Mouse (Mus musculus): ENCODE measurements around the gene Son. TPM values are rescaled to one million over a fixed set of nuclear protein-coding genes. Genes with fewer than 3 reads are reported as not detected.

Son gene
- total and polyA plus RNA-seq, 3 experiments: 93.6 to 182 (median 157) TPM

GRCm38 (mm10) chr16:91688619-91689334, 41.5 kb downstream of the Son start, which contains the start of gene Donson:
Donson (minus strand) TSS chr16:91688770.
- DNase-seq (ENCODE audit: low read depth, low spot score): peak; percentile 94
- Histone ChIP-seq H3K4me3 (ENCODE audit: control insufficient read depth in 1 of 2, insufficient read depth in 1 of 2, low read depth in 2 of 2, low read length in 2 of 2) (peak within 1 kb of the TSS; percentile 89 to 100), H3K27me3 (ENCODE audit: control insufficient read depth in 1 of 2, insufficient read depth in 2 of 2, low read length in 2 of 2) (no peaks in the 10 kb centered on the region), H3K9me3 (replicated peaks; ENCODE audit: insufficient read depth, low read length) (no peaks in the 10 kb centered on the region), H3K27ac (ENCODE audit: control insufficient read depth, low read depth, low read length) (peak within 1 kb of the TSS; percentile 96), H3K9ac (ENCODE audit: control insufficient read depth, low read depth, low read length, poor library complexity, severe bottlenecking) (peak within 1 kb of the TSS; percentile 99), H3K79me2 (ENCODE audit: control insufficient read depth, insufficient read depth, low read length, poor library complexity) (peaks cover 20% of the 10 kb centered on the region), H3K36me3 (ENCODE audit: control insufficient read depth in 1 of 2, insufficient read depth in 2 of 2, low read length in 2 of 2) (peaks cover 1 to 21% of the 10 kb centered on the region in 2 experiments), H3K4me1 (ENCODE audit: control insufficient read depth in 1 of 2, insufficient read depth in 2 of 2, low read length in 2 of 2) (peaks cover 6 to 12% of the 10 kb centered on the region in 2 experiments; a peak in 3 of 4 replicates)
- TF ChIP-seq ELF1 (IDR thresholded peaks at IDR 0.05; ENCODE audit: low read depth, low read length) (peak; percentile 81), MAZ (IDR thresholded peaks at IDR 0.05; ENCODE audit: low read depth, low read length) (peak; percentile 90; the same call in 1 of the 2 replicates), EP300 (IDR thresholded peaks at IDR 0.05; ENCODE audit: low read depth in 1 of 2, low read length in 2 of 2) (peak in 1 of 2 experiments; percentile 30; a peak in 1 of 4 replicates), NELFE (IDR thresholded peaks at IDR 0.05; ENCODE audit: low read depth, low read length) (peak; percentile 91), USF2 (IDR thresholded peaks at IDR 0.05; ENCODE audit: borderline replicate concordance in 1 of 2, insufficient read depth in 1 of 2, low read depth in 1 of 2, low read length in 2 of 2) (no peak), POLR2AphosphoS5 (IDR thresholded peaks at IDR 0.05; ENCODE audit: borderline replicate concordance, low read depth, low read length) (no peak), MAX (IDR thresholded peaks at IDR 0.05; ENCODE audit: low read length) (peak; percentile 81), MYB (IDR thresholded peaks at IDR 0.05; ENCODE audit: low read depth, low read length) (no peak), ZKSCAN1 (IDR thresholded peaks at IDR 0.05; ENCODE audit: low read depth, low read length) (0 out of 2 replicates have a peak, but pooled peaks have one; percentile 41), HCFC1 (IDR thresholded peaks at IDR 0.05; ENCODE audit: low read depth, low read length) (peak; percentile 78), SIN3A (IDR thresholded peaks at IDR 0.05; ENCODE audit: low read length) (peak; percentile 82), RCOR1 (IDR thresholded peaks at IDR 0.05; ENCODE audit: low read depth, low read length) (0 out of 2 replicates have a peak, but pooled peaks have one; percentile 19), POLR2AphosphoS2 (IDR thresholded peaks at IDR 0.05; ENCODE audit: low read length) (peak; percentile 87), GABPA (IDR thresholded peaks at IDR 0.05; ENCODE audit: low read depth, low read length) (no peak), POLR2A (IDR thresholded peaks at IDR 0.05; ENCODE audit: control insufficient read depth in 1 of 2, insufficient read depth in 1 of 2, low read depth in 1 of 2, low read length in 2 of 2, poor library complexity in 1 of 2) (peak; percentile 89), USF1 (IDR thresholded peaks at IDR 0.05; ENCODE audit: low read depth, low read length) (0 out of 2 replicates have a peak, but pooled peaks have one; percentile 11), E2F4 (IDR thresholded peaks at IDR 0.05; ENCODE audit: borderline replicate concordance, low read depth, low read length) (peak; percentile 65; the same call in 1 of the 2 replicates), NRF1 (IDR thresholded peaks at IDR 0.05; ENCODE audit: insufficient read depth, low read depth, low read length, poor library complexity, severe bottlenecking) (peak; percentile 83), ZMIZ1 (IDR thresholded peaks at IDR 0.05; ENCODE audit: low read depth, low read length) (peak; percentile 93), MXI1 (IDR thresholded peaks at IDR 0.05; ENCODE audit: low read depth, low read length) (peak; percentile 61; the same call in 1 of the 2 replicates), ZC3H11A (IDR thresholded peaks at IDR 0.05; ENCODE audit: low read depth, low read length) (no peak), UBTF (IDR thresholded peaks at IDR 0.05; ENCODE audit: borderline replicate concordance, insufficient read depth, low read depth, low read length) (0 out of 2 replicates have a peak, but pooled peaks have one; percentile 81), CHD2 (IDR thresholded peaks at IDR 0.05; ENCODE audit: low read length) (no peak)

Measured in MEL (cell line).